Mouse (Mus musculus) lung, postnatal 0 days (tissue): ENCODE results near the gene Slc6a6.

ENCODE experiments used
- CTCF ChIP-seq: IDR thresholded peaks from 2 replicates; pipeline ENCODE4 v1.5.1; 2016; ENCODE audit warnings: antibody characterized with exemption, mild to moderate bottlenecking
- EP300 ChIP-seq: IDR thresholded peaks from 2 replicates; pipeline ENCODE4 v1.6.1; 2016; ENCODE audit warnings: antibody characterized with exemption, mild to moderate bottlenecking, control low read depth

- TF ChIP-seq CTCF = no peak
- TF ChIP-seq EP300 = no peak
These were observed 71.0 kb downstream of the Slc6a6 start for GRCm38 (mm10) chr6:91754845-91755244.
